Mouse (Mus musculus) left cerebral cortex, adult 11 months (tissue): ENCODE data around the gene Gjb6.
A peak's percentile ranks its signal among the peaks of the same experiment; 100 is the strongest.

Experiments used
- DNase-seq: peaks from one replicate; pipeline ENCODE4 v3.0.0; 2022; ENCODE audit warnings: low spot score

Gene Gjb6

GRCm38 (mm10) chr14:57133161-57133661 is at the start of gene Gjb6:
Gjb6 (minus strand) TSS chr14:57133611.
- no peak for DNase-seq

DNA sequence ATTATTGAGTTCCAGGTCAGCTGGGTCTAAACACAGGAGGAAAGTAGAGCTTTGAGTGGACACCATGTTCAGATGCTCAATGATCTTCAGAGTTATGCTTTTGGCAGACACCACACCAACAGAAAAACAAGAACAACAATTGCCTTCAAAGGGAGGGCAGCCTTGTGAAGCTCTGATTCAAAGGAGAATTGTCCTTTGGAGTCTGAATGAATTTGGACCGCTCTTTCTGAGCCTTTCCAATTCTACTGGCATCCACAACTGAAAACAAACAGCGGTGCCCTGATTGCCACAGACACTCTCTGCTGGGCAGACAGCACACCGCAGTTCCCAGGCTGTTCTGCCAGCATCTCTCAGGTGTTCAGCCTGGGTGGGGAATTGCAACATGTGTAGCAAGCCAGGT is 32.1 kb upstream of the Gjb6 start:
- DNase-seq, result no peak

DNA sequence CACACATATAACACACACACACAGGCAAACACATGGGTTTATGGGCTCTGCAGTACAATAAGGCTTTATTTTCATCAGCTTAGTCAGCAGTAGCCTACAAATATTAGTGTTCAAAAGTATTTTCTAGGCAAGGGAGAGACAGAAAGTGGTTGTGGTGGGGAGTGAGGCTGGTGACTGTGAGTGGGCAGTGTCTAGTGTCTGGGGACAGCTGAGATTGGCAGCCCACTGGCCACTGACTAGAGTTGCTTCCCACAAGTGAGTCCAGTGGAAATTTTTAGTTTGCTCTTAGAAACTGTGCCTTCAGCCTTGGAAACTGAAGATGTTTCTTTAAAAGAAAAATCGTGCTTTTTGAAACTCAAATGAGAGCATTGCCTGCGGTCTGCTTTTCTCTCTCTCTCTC is 28.4 kb upstream of the Gjb6 start:
- no peak for DNase-seq

- peak; percentile 7 for DNase-seq
Observed at GRCm38 (mm10) chr14:57161201-57161600, 27.8 kb upstream of the Gjb6 start.

DNA sequence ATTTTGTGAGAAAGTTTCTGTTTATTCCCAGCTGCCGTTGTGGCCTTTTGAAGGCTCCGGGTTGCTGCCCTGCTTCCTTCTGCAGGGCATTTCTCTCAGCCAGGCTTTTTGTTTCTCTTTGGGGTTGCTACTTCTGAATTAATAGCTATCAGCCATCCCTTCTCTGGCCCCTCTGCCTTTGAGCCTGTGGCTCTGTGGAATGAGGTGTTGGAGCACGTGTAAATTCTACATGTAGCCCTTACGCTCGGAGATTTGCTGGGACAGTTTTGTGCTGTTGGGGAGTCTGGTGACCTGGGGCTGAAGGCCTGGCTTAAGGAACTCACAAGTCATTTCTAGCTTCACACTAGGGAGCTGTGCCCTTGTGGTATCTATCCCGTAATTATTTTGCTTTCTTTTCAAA is 21.5 kb upstream of the Gjb6 start:
- no peak for DNase-seq

GRCm38 (mm10) chr14:57145741-57146140 is 12.3 kb upstream of the Gjb6 start:
- DNase-seq, result no peak

DNA sequence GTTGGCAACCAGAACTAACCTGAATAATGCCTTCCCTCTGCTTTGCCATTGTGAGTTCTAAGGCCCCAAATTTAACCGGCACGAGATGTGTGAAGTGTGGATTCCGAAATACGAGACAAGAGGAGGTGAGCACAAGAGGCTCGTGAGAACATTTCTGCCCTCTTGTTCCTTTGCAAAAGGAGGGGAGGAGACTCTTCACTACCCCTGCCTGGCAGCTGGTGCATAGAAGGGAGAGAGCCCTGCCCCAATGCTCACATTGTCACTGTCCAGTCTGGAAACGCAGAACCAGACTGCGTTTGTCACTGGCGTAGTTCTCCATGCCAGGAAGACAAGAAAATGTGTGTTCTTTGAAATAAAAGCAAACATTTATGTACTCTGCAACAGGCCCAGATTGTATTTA is 1.9 kb upstream of the Gjb6 start:
- DNase-seq, result no peak

- no peak for DNase-seq
Observed at GRCm38 (mm10) chr14:57127383-57127782, 6.0 kb downstream of the Gjb6 start.

DNA sequence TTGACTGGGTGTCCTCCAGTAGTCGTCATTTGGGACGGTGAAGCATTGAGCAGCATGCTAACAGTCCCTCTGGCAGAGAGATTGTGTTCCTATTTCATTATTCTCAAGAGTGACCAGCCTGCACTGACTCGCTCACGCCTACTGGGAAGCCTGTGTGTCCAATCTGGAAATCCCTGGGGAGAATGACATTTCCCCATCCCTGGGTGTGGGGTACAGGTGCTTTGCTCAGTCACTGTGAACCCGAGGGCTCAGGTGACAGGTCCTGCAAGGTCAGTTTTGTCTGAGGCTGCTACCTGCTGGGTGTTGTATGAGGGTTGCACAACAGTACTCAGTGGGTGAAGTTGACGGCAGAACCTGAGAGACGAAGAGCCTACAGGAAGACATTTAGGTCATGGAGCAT is 11.1 kb downstream of the Gjb6 start:
- no peak for DNase-seq

- DNase-seq, result peak; percentile 56
Observed at GRCm38 (mm10) chr14:57115823-57116544, 17.4 kb downstream of the Gjb6 start, which contains the start of gene Gm4491. Gm4491 (minus strand) TSS chr14:57115883.

DNA sequence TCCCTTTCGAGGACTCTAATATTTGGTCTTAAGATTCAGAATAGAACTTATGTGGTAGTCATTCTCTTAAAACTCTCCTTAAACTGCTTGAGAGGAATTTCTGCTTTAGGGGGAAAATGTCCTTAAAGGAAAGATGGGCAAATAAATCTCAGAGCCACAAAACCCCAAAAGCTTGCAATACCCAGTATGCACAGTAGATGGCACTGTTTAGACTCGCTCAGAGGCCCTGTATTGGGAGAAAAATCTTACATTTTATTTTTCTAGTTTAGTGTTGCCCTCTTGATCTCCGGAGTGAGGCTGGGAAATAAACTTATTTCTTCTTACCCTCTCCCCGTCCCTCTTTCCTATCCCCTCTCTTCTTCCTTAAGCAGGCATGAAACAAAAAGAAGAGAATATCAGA is 24.2 kb downstream of the Gjb6 start:
- no peak for DNase-seq

DNA sequence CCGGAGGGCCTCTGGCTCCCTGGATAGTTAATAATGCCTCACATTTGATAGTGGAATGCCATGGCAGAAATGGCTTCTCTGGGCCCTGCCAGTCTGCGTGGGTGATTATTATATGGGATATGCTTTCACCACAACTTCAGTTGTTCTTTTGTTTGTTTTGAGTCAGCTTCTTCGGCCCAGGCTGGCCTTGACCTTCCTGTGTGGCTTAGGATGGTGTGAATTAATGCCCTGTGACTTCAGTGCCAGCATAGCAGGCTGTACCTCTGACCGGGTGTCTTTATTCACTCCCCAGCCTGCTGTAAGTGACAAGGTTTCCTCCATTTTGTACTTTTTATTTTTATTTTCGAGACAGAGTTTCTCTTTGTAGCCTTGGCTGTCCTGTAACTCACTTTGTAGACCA is 25.5 kb downstream of the Gjb6 start:
- no peak for DNase-seq

DNA sequence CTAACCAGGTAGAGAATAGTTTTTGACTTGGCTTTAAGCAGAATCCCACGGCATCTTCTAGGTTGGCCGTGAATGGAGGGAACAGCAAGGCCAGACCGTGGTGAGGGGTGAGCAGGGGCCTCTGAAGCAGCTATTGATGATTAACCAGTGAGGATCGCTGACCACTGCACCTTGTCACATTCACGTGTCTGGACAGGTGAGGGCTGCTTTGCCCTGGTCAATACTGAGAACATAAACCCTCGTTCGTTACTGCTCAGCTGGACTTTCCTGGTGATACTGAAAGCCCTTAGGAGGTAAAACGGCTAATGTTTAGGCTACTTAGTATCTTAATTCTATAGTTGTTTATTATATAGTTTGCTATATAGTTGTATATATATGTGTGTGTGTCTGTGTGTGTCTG is 26.3 kb downstream of the Gjb6 start:
- no peak for DNase-seq

DNA sequence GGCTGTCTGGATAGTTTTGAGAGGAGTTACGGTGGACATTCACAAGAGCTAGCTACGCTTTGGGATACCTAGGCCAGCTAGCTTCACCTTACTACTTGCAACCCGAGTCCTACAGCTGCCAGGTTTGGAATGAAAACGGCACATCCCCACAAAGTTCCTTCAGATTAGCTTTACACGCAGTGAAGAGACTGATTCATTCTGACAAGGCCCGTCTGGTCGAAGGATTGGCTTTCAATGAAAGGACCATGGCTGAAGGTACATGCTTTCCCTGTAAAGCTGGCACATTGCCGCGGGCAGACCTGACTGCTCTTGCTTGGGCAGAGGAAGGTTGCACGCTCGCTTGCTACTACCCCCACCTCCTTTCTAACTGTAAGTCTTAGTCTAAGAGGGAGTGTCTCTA is 27.7 kb downstream of the Gjb6 start:
- DNase-seq, result no peak

DNA sequence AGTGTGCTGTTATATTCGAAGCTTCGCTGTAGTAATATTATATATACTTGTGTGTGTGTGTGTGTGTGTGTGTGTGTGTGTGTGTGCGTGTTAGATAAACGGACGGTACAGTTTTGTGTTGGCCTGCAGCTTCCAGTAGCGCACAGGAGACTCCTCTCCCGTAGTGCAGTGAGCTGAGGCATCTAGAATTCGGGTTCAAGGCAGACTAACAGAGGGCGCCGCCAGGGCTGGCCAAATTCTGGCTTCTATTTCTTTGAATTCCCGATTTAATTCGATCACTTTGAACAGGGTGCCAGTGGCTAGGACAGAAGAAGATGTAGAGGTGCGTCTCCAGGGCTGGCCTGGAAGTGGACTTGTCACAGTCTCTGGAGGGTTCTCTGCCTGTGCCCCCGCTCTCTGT is 28.3 kb downstream of the Gjb6 start:
- no peak for DNase-seq

DNA sequence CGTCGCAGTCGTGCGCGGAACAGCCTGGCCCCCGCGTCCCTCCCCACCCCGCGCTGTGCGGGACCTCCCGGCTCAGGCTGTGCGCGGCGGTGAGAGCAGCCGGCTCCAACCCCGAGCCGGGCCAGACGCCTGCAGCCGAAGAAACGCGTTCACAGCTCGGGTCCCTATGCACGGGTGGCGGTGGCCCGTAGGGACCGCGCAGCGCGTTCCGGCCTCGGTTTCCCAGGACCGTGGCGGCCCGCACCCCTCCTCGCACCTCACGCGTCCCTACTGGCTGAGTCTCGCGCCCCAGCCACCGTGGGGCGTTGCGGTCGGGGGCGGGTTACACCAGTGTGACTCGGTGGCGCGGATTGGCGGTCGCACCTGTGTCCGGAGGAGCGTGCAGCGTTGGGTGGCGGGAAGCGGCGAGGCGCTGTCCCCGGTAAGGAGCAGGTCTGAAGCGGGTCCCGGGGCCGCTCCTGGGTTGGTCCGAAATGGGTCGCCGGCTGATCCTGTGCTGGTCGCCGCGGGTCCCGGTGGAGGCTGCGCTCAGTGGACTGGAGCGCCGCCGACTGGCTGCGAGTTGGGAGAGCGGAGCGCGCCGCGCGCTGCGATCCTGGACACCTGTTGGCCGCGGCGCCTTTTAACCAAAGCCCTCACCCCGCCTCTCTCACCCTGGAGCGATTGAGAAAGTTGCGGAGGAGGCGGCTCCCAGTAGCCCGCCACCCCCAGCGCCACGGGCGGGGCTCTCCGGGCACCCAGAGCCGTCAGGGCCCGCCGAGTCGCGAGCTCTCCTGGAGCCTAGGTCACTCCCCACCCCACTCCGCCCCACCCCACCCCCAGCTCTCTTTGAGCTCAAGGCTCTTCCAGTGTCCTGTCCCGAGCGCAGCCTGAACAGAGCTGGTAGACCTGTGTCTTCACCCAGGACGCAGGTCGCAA is 29.0 kb downstream of the Gjb6 start, which contains the start of gene Gjb2:
Gene Gjb2 (minus strand): TSS at position 597 of the 918 bp plus-strand sequence.
- DNase-seq, result no peak

GRCm38 (mm10) chr14:57103711-57104105 is 29.7 kb downstream of the Gjb6 start:
- no peak for DNase-seq

DNA sequence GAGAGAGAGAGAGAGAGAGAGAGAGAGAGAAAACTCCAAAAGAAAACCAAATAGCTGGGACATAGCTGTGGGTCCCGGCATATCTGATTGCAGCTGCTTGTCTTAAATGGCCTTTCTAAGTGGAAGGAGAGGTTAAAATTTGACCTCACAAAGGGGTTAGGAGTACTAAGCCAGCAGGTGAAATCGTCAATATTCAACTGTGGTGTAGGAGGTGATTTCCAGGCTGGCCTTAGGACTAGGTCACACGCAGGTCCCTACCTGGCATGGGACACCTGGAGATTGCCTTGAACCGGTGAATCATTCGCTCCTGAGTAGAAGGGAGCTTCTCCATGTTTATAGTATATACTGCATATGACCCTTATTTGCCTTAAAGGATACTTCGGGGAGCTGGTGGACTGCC is 30.3 kb downstream of the Gjb6 start:
- no peak for DNase-seq

- DNase-seq, result no peak
Observed at GRCm38 (mm10) chr14:57101623-57102022, 31.8 kb downstream of the Gjb6 start.

DNA sequence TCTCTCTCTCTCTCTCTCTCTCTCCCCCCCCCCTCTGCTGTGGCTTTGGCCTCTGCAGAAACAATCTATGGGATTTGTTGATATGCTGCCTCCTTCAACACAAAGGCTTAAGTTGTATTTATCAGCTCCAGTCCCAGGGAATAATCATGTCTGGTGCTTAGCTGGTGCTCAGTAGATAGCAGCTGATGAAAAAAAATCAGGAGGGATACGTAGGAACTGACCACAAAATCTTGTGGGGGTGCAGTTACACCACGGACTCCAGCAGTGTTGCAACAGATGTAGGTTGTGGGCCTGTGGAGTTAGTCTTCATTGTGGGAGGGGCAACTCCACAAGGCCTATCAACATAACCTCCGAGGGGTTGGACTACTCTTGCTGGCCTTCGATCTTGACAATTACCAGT is 37.6 kb downstream of the Gjb6 start:
- no peak for DNase-seq

DNA sequence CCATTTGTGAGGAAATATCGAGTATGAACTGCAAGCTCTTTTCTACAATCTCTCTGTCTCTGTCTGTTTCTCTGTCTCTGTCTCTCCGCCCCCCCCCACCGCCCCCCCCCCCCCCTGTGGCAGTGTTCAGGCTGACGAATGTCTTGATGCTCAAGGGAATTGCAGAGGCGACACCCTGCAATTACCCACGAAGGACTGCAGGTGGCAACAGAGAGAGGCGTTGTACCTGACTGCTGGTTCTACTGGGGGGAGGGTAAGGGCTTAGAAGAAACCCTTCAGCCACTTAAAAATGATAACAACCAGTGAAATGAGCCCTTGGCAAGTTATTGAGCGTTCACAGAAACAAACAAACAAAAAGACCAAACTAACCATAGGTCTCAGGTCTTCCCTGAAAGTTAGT is 40.4 kb downstream of the Gjb6 start:
- DNase-seq, result peak; percentile 32

DNA sequence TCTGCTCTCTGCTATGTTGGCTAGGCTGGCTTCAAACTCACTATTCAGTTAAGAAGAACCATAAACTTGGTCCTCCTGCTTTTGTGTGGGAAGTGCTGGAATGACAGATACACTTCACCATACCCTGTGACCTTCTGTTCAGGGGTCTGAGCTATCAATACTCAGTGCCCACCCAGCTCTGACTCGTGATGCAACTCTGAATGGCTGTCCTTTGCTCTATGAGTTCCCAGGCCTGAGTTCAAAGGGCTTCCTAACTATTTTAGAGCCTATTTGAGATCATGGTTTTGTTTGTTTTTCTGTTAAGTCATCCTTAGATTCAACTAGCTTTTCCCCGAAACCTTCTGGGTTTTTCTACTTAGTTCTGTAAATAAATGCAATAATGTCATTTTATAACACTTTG is 43.4 kb downstream of the Gjb6 start:
- no peak for DNase-seq

DNA sequence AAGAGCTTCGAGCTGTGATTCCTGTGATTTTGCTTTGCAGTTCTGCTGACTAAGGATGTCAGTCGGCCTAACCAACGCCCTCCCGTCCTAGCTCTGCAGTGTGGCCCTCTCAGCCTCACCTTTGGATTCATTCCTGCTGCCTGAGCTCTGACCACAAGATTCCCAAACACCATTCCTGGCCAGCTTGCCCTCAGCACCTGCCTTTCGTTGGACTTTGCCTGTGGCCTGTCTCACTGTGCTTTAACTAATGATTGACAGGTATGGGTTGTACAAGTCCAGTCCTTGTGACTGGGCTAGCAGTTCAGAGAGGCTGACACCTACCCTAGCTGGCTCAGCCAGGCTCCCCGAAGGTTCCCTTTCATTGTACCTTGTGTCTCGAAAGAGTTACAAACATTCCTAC is 44.3 kb downstream of the Gjb6 start:
- DNase-seq, result no peak
